Mouse (Mus musculus) layer of hippocampus, postnatal 25 days (tissue): Measurements from ENCODE around the gene Gabbr2. TPM values are rescaled to one million over a fixed set of nuclear protein-coding genes. Genes with fewer than 3 reads are reported as not detected.
"Not testable (repeated sequence)": the region's sequence is repeated elsewhere in the genome, so short reads cannot be mapped to it uniquely, and the experiment has no call there.

Experiments used
- DNase-seq, 2 experiments: peaks; one replicate each; pipeline ENCODE4 v3.0.0; 2022; ENCODE audit warnings: mixed read lengths in 2 of 2, low spot score in 1 of 2; ENCODE audit errors: extremely low spot score in 1 of 2
- total RNA-seq, 2 experiments: library from RNA; stranded (reverse); gene quantifications; 2 replicates each; pipeline ENCODE4 v1.2.3; 2021

Gene Gabbr2
- total RNA-seq, 2 experiments from 2014 or later, result 200 to 208 TPM

DNA sequence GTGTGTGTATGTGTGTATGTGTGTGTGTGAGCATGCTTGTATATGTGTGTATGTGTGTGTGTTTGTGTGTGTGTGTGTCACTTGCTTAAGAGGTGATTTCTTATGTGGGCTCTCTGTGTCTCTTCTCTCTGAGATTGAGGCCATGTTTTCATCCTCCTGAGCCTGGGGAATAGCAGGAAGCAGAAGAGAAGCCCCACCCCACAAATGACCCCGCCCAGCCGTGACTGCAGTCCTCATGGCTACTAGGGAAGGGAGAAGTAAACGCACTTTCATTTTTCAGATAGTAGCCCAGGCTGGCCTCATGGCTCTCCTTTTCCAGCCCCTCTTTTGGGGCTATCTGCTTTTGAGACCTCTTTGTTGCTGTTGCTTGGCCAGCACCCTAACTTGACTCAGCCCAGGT is 315.0 kb downstream of the Gabbr2 start:
- DNase-seq, result no peak

- DNase-seq, result no peak
These were observed 315.7 kb downstream of the Gabbr2 start for GRCm38 (mm10) chr4:46675992-46676391.

DNA sequence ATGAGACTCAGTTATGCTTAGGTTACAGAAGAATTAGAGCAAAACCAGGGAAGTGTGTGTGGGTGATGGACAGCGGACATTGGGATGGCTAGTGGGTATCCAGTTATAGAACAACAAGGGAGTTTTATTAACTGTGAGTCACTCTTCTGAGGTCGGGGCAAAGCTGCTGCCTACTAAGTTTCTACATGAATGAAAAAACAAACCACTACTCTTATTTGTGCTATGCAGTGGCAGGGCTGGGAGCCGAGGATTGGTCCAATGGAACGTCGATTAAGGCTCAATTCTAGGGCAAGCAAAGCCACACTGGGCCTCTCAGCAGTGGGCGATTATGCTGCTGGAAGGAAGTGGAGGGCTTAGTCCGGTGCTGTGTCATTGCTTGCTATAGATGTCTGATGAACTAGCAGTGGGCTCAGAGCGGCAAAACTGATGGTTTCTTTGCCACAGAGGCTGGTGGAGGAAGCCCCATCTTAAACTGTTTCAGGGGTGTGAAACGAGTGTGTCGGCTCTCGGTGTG is 316.3 kb downstream of the Gabbr2 start:
- DNase-seq, result no peak

DNA sequence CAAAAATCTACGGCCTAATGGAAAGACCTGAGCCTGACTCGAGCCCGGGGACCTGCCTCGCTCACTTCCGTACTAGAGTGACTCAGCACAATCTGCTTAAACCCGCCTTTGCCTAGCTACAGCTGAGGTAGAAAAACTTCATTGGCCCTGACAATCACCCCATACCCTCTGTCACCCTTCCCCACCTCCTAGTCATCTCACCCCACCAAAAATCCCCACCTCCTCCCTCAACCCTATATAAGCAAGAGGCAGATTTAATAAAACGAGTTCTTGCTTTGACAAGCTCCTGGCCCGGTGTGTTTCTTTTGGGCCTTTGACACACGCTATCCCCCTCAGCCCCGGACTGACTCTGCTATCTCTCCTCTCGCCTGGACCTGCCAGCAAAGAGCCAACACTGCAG is 323.1 kb downstream of the Gabbr2 start:
- no peak for DNase-seq

DNA sequence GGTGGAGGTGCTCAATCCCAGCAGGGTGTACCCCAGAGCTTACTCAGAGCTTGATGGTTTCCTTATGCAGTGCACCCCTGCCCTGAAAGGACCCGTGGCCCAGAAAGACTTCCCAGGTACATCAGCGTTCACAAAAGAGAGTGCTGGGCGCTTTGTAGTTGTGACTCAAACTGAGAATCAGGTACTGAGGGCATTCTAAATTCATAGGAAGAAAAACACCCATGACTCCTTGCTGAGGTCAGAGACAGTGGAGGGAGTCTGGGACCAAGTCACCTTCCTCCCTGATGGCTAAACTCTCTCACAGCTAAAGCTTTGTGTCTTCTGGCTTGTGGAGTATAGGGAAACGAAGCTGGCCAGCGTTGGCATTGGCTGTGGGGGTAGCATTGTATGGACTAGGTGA is 325.3 kb downstream of the Gabbr2 start:
- no peak for DNase-seq

DNA sequence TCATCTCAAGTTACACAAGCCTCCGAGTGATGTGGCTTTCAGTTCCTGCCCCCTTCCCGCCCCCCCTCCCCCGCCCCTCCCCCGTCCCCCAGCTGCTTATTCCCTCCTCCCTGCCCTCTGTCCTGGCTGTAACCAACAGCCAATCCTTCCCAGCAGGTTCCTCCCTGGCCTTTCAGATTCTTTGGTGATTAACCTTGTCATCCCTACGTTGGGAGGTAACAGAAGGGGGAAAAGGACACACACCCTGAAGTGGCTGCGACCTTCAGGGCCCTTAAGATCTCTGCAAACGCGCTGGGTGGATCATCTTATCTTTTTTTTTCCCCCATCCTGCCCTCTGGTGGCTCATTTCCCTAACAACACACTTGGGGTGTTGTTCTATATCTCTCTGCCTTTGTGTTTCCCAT is 326.3 kb downstream of the Gabbr2 start:
- DNase-seq, result no peak

DNA sequence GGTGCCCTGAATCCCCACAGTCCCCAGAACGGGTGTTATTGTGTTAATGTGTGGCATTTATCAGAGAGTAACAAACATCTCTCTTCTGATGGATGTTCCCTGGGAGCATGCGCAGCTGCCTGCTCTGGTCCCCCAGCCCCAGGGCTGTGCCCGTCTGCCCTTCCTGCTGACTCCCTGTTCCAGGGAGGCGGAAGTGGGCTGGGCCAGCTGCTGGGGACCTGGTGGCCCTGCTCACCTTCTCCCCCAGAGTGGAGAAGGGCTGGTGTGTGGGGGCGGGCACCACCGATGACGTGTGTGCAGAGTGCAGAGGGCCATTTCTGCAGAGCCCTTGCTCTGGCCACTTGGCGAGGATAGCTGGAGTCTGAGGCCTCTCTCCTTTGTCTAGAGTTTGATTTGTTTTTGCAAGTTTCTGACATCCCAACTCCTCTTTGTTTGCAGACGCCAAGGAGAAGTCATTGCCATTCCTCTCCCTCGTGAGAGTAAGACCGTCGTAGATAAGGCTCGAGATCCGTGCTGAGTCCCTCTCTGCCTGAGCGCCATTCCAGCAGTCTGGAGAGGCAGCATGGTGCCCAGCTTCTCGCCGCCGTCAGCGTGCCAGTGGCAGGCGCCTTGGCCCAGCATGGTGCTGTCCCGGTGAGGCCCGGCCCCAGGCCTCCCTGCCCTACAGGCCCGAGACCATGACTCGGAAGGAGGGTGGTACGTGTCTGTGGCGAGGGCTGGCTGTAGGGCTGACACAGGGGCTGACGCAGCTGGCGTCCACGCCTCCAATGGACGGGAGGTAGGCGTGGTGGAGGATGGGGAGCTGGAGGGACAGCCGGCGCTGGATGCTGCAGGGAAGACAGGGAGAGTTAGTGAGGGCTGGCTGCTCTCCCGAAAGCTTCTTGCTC is 327.3 kb downstream of the Gabbr2 start:
- peak in 1 of 2 experiments; percentile 34 for DNase-seq

DNA sequence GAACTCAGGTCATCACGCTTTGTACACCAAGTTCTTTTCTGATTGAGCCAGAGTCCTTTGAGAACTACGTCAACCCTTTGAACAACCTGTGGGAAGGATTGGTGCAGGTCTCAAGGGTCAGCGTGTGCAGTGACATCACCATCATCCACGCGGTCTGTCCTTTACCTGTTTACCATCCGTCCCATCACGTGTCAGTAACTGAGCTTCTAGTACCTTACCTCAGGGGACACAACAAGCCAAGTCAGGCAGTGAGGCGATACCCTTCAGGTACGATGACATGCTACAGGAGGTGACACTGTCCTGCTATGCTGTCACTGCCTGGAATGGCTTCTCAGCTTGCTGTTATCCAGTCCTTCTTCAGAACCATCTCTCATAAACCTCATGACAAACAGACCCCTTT is 330.2 kb downstream of the Gabbr2 start:
- no peak for DNase-seq

- DNase-seq, result no peak
These were observed 332.7 kb downstream of the Gabbr2 start for GRCm38 (mm10) chr4:46658946-46659345.

DNA sequence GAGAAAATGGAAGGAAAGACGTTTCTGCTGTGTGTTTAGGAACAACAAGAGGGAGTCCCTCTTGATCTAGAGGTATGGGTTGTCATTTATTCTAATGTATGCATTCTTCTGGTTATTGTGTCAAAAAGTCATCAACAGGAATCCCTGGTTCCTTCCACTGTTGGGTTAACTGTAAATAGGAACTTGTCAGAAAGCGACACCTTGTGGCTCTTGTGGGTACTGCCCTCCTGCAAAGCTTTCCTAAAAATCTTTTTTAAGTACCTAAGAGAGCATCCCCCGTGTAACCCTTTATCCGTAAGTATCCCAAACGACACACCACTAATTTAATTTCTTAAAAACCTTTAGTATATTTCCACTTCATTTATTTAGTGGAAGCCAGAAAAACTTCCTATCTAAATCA is 334.6 kb downstream of the Gabbr2 start:
- DNase-seq, result peak; percentile 62 to 90

DNA sequence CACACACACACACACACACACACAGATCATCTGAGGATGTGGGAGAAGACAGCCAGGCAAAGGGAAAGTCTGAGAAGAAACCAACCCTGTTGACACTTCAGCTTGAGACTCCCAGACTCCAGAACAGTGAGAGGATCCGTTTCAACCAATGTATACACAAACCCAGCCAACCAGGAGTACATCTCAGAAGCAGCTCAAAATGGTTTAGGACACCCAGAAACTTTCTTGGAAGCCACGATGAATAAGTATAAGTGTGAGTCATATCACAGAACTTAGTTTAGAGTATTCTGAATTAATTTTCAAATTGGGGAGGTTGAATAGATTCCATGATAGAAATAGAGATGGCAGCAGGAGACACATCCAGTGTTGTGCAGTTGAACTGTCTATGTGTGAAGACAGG is 335.7 kb downstream of the Gabbr2 start:
- no peak for DNase-seq

GRCm38 (mm10) chr4:46655298-46655697 is 336.4 kb downstream of the Gabbr2 start:
- DNase-seq, result no peak

DNA sequence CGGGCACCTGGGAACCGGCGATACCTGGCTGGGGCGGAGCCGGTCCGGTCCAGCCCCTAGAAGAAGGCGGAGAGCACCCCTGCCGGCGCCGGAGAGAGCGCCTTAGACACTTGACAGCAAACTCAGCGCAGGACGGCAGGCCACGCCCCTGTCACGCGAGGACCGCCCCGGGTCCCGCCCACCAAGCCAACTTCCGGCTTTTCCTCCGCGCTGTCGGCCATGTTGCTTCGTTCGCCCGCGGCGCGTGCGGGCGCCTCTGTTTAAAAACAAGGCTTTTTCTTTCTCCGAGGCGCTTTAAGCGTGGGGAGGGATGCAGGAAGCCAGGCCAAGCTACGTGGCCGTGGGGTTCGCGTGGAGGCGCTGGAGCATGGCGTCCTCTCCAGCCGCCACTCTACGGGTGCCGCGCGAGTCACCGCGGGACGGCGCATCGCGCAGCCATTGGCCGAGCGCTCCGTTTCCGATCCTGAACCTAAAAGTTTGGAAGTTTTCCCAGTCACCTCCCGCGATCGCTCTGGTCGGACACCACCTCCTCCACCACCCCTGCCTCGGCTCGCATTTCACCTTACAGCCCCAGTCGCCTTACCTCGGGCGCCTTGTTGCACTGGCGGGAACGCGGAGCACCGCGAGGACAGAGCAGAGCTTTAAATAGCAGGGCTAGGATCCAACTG is 341.5 kb downstream of the Gabbr2 start, which contains the start of gene Tbc1d2:
Tbc1d2 (minus strand) TSS at position 124 of the 668 bp plus-strand sequence.
- peak; percentile 83 to 91 for DNase-seq

GRCm38 (mm10) chr4:46649161-46649560 is 342.5 kb downstream of the Gabbr2 start:
- DNase-seq, result no peak

DNA sequence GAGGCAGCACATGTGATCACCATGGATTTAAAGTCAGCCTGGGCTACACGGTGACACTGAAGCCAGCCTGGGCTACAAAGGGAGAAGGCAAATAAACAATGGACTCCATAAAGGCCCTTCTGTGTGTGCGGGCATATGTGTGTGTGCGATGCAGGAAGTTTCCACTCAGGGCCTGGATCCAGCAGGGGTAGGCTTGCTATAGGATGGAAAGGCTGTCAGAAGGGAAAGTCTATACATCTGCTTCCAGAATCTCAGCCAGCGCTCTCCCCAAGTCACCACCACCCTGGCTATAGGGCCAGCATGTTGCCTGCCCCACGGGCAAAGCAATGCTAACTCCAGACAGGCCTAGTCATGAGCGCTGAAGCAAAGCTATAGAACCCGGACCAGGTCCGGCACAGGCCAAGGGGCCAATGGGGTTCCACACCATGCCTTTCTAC is 348.0 kb downstream of the Gabbr2 start:
- DNase-seq, result no peak

- DNase-seq, result no peak
These were observed 348.6 kb downstream of the Gabbr2 start for GRCm38 (mm10) chr4:46642924-46643675.

DNA sequence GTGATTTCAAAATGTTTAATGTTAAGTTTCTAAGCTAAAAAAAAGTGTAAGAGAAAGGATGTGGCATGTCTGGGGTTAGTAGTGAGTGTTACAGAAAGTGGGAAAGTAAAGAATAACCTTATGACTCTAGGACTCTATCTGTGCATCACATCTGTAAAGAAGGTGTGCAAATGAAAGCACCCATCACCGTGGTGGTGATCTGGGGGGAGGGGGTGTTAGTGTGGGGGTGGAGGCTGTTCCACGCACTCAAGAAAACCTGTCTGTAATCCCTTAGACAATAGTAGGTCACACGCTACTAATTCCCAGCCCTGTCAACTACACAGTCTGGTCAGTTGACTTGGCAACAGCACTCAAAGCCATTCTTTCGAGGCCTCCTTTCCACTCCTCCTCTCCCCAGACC is 350.4 kb downstream of the Gabbr2 start:
- no peak for DNase-seq

DNA sequence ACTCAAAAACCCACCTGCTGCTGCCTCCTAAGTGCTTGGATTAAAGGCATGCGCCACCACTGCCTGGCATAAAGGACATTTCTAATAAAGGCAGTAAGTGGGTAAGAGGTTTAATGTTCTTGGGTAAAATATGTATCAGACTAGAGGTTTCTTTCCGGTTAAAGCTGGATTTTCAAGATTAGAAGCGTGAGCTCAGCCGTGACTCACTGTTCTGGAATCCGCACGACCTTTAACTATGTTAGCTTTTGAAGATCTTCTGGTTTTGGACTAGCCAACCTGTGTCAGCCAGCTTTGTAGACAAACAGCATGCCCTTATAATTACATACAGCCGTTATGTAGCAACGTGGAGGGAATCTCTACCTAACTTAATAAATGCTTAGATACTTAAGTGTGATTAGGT is 351.8 kb downstream of the Gabbr2 start:
- no peak for DNase-seq

DNA sequence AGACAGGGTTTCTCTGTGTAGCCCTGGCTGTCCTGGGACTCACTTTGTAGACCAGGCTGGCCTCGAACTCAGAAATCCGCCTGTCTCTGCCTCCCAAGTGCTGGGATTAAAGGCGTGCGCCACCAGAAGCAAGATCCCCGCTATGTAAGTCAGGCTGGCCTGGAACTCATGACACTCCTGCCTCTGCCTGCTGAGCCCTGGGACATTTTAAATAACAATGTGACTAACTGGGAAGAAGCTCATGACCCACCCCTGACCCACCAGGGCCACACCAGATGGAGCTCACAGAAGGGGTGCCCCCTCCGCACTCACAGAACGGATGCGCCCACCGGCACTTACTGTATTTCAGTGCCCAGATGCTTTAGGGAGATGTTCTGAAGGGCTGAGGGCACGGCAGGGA is 354.4 kb downstream of the Gabbr2 start:
- DNase-seq, result not testable (repeated sequence)

DNA sequence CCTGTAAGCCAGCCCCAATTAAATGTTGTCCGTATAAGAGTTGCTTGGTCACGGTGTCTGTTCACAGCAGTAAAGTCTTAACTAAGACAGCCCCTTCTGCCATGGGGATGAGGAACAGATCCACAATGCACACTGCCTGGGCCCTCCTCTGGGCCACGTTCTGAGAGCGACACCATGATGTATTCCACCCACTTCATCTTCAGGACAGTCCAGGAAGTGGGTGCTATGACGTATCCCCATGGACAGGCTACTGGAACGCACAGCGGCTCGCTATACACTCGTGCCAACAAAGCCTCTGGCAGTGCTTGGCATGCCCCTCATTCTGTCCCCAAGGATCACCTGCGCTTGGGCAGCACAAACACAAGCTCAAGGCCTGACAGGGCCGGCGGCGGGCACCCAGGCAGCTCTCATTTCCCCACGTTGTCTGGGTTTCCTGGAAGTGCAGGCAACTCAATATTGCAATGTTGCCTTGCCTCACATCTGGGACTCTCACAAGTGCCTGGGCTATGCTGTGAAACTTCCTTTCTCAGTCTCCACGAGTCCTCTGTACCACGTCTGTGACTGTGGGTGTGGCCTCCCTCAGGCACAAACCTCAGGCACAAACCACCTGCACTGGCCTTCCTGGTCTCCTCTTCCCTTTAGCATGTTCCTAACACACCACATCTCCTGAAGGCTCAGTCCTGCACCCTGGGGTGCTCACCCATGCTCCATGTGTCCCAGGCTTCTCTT is 355.8 kb downstream of the Gabbr2 start:
- DNase-seq, result no peak
